Mouse (Mus musculus) heart, adult 18-20 months (tissue): ENCODE results near the gene Gm47841. TPM values are rescaled to one million over a fixed set of nuclear protein-coding genes. Genes with fewer than 3 reads are reported as not detected.

Experiments
- DNase-seq, 2 experiments: peaks; one replicate each; pipeline ENCODE4 v3.0.0; 2021 to 2022; ENCODE audit warnings: mixed read lengths in 1 of 2
- total RNA-seq, 2 experiments: library from RNA; stranded (reverse); gene quantifications; 2 replicates each; pipeline ENCODE4 v1.2.3; 2021

Gene Gm47841
- total RNA-seq, 2 experiments from 2014 or later, result not detected

DNA sequence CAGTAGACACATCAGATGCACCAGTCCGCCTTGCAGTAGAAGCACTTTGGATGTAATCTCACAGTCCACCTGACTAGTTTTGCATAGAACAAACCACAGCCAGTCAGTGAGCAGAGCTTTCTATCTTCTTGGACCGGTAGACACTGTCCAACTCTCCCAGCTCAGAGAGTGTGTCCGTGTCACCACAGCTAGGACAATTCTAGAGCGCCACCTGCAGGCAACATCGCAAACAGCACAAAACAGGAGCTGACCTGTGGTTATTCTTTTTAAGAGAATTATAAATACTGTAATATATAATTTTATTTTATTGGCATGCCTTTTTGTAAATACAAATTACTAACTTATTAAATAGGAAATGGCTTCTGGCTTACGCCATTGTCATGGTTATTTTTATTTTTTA, 4.6 kb downstream of the Gm47841 start:
- peak; percentile 38 to 78 for DNase-seq

DNA sequence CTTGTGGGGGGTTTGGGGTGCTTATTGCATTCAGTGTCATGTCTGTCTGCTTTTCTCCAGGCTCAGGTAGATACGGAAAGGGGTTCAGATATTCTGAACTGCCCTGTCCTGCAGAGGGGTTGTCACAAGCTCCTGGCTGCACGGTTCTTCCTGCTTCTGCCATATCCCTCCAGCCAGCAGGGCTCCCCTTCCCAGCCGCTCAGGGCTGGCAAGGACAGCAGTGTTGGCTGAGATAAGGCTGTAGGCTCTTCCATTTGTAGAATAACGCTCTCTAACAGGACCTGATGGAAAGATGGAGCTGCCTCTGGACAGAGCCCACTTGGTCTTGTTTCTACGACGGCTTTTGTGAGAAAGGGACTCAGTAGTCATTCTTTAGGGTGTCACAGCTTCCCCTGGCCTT, 5.2 kb downstream of the Gm47841 start:
- DNase-seq, result no peak

- DNase-seq, result peak in 1 of 2 experiments; percentile 22
Observed at GRCm38 (mm10) chr15:101039651-101040050, 7.5 kb downstream of the Gm47841 start.

DNA sequence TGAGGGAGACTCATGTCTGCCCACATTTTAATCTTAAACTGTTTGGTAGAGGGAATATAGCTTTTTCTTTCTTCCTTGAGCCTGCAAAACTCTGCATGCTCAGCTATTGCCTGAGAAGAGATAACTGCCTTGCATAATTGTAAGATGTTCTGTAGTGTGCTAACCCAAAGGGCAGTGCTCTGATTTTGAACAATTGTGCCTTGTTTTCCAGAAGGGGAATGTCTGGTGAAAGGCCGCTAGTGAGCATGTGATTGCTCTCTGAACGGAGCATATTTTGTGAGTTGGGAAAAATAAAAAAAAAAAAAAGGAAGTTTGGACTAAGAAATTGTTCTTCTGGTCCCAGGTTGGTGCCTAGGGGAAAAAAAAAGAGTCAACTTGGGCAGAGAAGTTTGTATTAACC, 18.2 kb downstream of the Gm47841 start:
- no peak for DNase-seq

GRCm38 (mm10) chr15:101011352-101011751, 35.8 kb downstream of the Gm47841 start:
- DNase-seq, result no peak

- no peak for DNase-seq
Observed at GRCm38 (mm10) chr15:101008386-101009010, 38.7 kb downstream of the Gm47841 start.

DNA sequence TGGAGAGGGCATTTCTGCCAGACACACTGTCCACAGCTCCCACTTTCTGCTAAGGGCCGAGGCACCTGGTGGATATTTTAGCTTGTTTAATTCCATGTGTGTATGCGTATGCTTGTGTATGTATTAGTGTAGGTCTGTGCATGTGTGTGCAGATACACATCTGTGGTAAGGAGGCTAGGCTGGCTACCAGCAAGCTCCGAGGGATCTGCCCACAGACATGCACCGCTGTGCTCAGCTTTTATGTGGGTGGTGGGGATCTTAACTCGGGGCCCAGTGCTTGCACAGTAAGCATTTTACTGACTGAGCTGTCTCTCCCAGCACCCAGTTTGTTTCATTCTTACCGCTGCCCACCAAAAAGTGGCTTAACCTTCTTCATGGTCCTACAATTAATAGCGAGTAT, 40.0 kb downstream of the Gm47841 start:
- DNase-seq, result no peak

- peak; percentile 56 to 60 for DNase-seq
Observed at GRCm38 (mm10) chr15:101006251-101007040, 40.8 kb downstream of the Gm47841 start.

- no peak for DNase-seq
Observed at GRCm38 (mm10) chr15:101005717-101006116, 41.5 kb downstream of the Gm47841 start.

DNA sequence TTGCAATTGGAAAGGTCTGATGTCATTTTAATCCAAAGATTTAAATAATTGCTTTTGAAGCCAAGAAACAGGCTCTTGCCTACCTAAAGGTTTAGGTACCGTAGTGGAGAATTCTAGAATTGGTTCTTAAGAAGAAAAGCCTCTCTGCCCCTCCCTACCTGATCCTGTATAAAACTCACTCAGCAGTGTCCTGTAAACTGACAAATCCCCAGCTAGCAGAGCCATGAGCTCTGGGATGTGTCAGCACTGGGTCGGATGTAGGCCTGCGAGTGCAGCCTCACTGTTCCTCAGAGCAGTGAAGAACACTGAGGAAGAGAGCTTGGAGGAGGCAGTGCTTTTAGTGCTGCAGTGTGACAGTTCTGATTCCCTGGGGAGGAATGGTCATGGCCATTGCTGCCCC, 42.7 kb downstream of the Gm47841 start:
- DNase-seq, result no peak

GRCm38 (mm10) chr15:101002466-101002865, 44.7 kb downstream of the Gm47841 start:
- DNase-seq, result no peak

GRCm38 (mm10) chr15:101001685-101002084, 45.5 kb downstream of the Gm47841 start:
- DNase-seq, result no peak

DNA sequence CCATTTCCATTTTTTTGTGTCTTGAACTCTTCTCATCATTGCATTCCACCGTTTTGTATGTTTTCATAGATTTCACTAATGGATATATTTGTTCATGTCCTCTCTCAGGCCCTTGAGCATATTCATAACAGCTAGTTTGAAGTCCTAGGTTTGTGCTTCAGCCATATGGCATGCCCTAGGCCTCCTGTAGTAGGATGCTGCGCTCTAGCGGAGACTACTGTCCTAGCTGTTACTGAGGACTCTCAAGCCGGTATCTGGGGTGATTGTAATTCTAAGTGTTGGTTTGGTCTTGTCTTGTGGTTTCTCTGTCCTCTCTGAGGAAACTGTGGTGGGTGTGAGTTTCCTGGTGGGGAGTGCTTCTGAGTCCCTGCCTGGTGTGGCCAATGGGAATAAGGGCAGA, 50.1 kb downstream of the Gm47841 start:
- peak in 1 of 2 experiments; percentile 38 for DNase-seq

Other genes starting within 250 kb of the Gm47841 start
- gene Scn8a, start 177.5 kb downstream of the Gm47841 start, total RNA-seq, result not detected
- 1 to 10 TPM; 1.1 to 1.2 TPM for gene Fignl2, start 31.2 kb upstream of the Gm47841 start, total RNA-seq
- not detected for gene Ankrd33, start 68.4 kb upstream of the Gm47841 start, total RNA-seq
- gene Acvrl1, start 81.1 kb upstream of the Gm47841 start, total RNA-seq, result 10 to 100 TPM; 26.5 to 27.9 TPM
- gene Acvr1b, start 126.7 kb upstream of the Gm47841 start, total RNA-seq, result 10 to 100 TPM in 1 of 2 experiments, 1 to 10 TPM in 1; 9.8 to 10.3 TPM
- 1 to 10 TPM; 8.7 to 9.7 TPM for gene Grasp, start 176.8 kb upstream of the Gm47841 start, total RNA-seq
- 10 to 100 TPM in 1 of 2 experiments, 1 to 10 TPM in 1; 7.7 to 10.5 TPM for gene Nr4a1, start 206.9 kb upstream of the Gm47841 start, total RNA-seq
- 10 to 100 TPM; 20.0 to 21.3 TPM for gene Atg101, start 236.9 kb upstream of the Gm47841 start, total RNA-seq
- 1 to 10 TPM in 1 of 2 experiments, under 1 TPM in 1; 0.69 to 1.1 TPM for gene 6030408B16Rik, start 245.8 kb upstream of the Gm47841 start, total RNA-seq